Mouse (Mus musculus): ENCODE measurements at regions not wholly inside any gene's neighbourhood (a gene's known extent, or its start where the extent isn't known, plus 50 kb on each side); places are given as distances from the start of the nearest gene placed in this dataset.

GRCm38 (mm10) chrX:13360436-13360835 lies 79.7 kb downstream of the Ddx3x start:
- no peak for ATAC-seq (ENCODE audit: low FRiP score)
- 91% methylated on average over 5 of the region's 5 CpGs for WGBS

GRCm38 (mm10) chrX:13370319-13370718 lies 89.5 kb downstream of the Ddx3x start:
- DNase-seq (ENCODE audit: low spot score) (no peak), ATAC-seq (ENCODE audit: low FRiP score) (no peak)
- Histone ChIP-seq H3K36me3 (replicated peaks; ENCODE audit: control insufficient read depth, insufficient read depth) (no peaks in the 10 kb centered on the region), H3K4me2 (replicated peaks) (no peak overlapping the region), H3K27me3 (ENCODE audit: control insufficient read depth, insufficient read depth, low read length) (peaks cover 6% of the 10 kb centered on the region; the same call in 1 of the 2 replicates), H3K9me3 (ENCODE audit: control insufficient read depth, low read length) (no peaks in the 10 kb centered on the region), H3K4me3 (replicated peaks; ENCODE audit: low read length) (no peak overlapping the region), H3K4me1 (replicated peaks; ENCODE audit: control insufficient read depth, insufficient read depth, low read length) (no peaks in the 10 kb centered on the region), H3K27ac (no peak overlapping the region), H3K9ac (no peak overlapping the region)
- WGBS = 85% methylated on average over 4 of the region's 4 CpGs

More at GRCm38 (mm10) chrX:13360436-13360835, 79.7 kb downstream of the Ddx3x start:
- Histone ChIP-seq H3K27ac (no peak overlapping the region), H3K9ac (no peak overlapping the region), H3K36me3 (replicated peaks; ENCODE audit: control insufficient read depth, insufficient read depth) (no peaks in the 10 kb centered on the region), H3K4me2 (replicated peaks) (no peak overlapping the region), H3K4me3 (replicated peaks; ENCODE audit: low read length) (no peak overlapping the region), H3K27me3 (ENCODE audit: control insufficient read depth, insufficient read depth, low read length) (peaks cover 9% of the 10 kb centered on the region), H3K4me1 (replicated peaks; ENCODE audit: control insufficient read depth, insufficient read depth, low read length) (no peaks in the 10 kb centered on the region), H3K9me3 (ENCODE audit: control insufficient read depth, low read length) (no peaks in the 10 kb centered on the region)
- no peak for DNase-seq (ENCODE audit: low spot score)

- no peak overlapping the region for H3K27ac ChIP-seq
- no peak overlapping the region for H3K4me2 ChIP-seq (replicated peaks)
- no peaks in the 10 kb centered on the region for H3K36me3 ChIP-seq (replicated peaks; ENCODE audit: control insufficient read depth, insufficient read depth)
- no peaks in the 10 kb centered on the region for H3K9me3 ChIP-seq (ENCODE audit: control insufficient read depth, low read length)
- H3K4me3 ChIP-seq (replicated peaks; ENCODE audit: low read length) = no peak overlapping the region
- 79% methylated on average over 4 of the region's 4 CpGs for WGBS
- H3K4me1 ChIP-seq (replicated peaks; ENCODE audit: control insufficient read depth, insufficient read depth, low read length) = no peaks in the 10 kb centered on the region
- no peak overlapping the region for H3K9ac ChIP-seq
- no peak for DNase-seq (ENCODE audit: low spot score)
- H3K27me3 ChIP-seq (ENCODE audit: control insufficient read depth, insufficient read depth, low read length) = peaks cover 10% of the 10 kb centered on the region
- no peak for ATAC-seq (ENCODE audit: low FRiP score)
Measured at GRCm38 (mm10) chrX:13372752-13373151, 92.0 kb downstream of the Ddx3x start.

DNA sequence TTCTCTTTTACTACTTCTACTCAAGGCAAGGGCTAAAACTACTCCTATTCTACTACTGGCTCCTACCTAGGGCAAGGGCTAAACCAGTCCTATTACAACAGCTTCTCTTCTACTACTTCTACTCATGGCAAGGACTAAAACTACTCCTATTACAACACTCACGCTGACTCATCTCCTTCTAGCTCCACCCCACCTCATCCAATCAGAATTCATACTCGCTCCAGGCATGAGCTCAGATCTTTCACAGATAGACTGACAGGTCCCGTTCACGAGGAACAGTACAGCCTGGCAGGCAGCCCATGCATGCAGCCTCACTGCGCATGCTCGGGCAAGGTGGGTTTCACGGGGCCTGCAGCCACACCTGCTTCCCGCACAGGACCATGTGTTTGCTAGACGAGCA lies 79.6 kb upstream of the Nyx start:
- H3K9me3 ChIP-seq (ENCODE audit: control insufficient read depth, low read length) = no peaks in the 10 kb centered on the region; the same call in 1 of the 2 replicates
- ATAC-seq (ENCODE audit: low FRiP score) = no peak
- H3K9ac ChIP-seq = no peak overlapping the region
- DNase-seq (ENCODE audit: low spot score) = no peak
- H3K4me1 ChIP-seq (replicated peaks; ENCODE audit: control insufficient read depth, insufficient read depth, low read length) = no peaks in the 10 kb centered on the region
- H3K4me2 ChIP-seq (replicated peaks) = no peak overlapping the region
- no peak overlapping the region for H3K4me3 ChIP-seq (replicated peaks; ENCODE audit: low read length)
- no peaks in the 10 kb centered on the region for H3K36me3 ChIP-seq (replicated peaks; ENCODE audit: control insufficient read depth, insufficient read depth)
- H3K27me3 ChIP-seq (ENCODE audit: control insufficient read depth, insufficient read depth, low read length) = no peaks in the 10 kb centered on the region
- H3K27ac ChIP-seq = no peak overlapping the region
- 91% methylated on average over 9 of the region's 9 CpGs for WGBS

GRCm38 (mm10) chrX:13398466-13398865 lies 67.4 kb upstream of the Nyx start:
- ATAC-seq (ENCODE audit: low FRiP score) (no peak), DNase-seq (ENCODE audit: low spot score) (no peak)
- no peaks in the 10 kb centered on the region for H3K9me3 ChIP-seq (ENCODE audit: control insufficient read depth, low read length)
- H3K9ac ChIP-seq = no peak overlapping the region
- no peak overlapping the region for H3K4me3 ChIP-seq (replicated peaks; ENCODE audit: low read length)
- H3K4me1 ChIP-seq (replicated peaks; ENCODE audit: control insufficient read depth, insufficient read depth, low read length) = no peaks in the 10 kb centered on the region
- no peak overlapping the region for H3K4me2 ChIP-seq (replicated peaks)
- no peak overlapping the region for H3K27ac ChIP-seq
- peaks cover 3% of the 10 kb centered on the region; the same call in 1 of the 2 replicates for H3K27me3 ChIP-seq (ENCODE audit: control insufficient read depth, insufficient read depth, low read length)
- no peaks in the 10 kb centered on the region for H3K36me3 ChIP-seq (replicated peaks; ENCODE audit: control insufficient read depth, insufficient read depth)

DNA sequence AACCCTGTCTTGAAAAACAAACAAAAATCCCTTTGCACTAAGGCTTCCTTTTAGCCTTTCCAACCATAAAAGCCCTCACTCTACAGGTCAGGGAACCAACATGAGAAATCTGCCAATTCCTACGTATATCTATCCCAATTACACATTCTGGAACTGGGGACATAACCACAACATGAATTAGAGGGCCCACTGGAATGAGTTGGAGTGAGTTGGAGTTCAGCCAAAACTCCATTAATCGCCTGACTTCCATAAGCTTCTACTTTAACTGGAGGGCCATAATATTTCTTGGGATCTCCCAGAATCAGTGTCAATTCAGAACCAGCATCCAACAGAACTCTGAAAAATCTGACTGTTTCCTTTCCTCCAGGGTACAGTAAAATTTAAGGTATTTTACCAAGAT lies 53.2 kb upstream of the Nyx start:
- peaks cover 4% of the 10 kb centered on the region; the same call in 1 of the 2 replicates for H3K27me3 ChIP-seq (ENCODE audit: control insufficient read depth, insufficient read depth, low read length)
- ATAC-seq (ENCODE audit: low FRiP score) = no peak
- H3K27ac ChIP-seq = no peak overlapping the region
- WGBS = 73% methylated on average over 2 of the region's 2 CpGs
- no peak overlapping the region for H3K4me2 ChIP-seq (replicated peaks)
- no peaks in the 10 kb centered on the region for H3K36me3 ChIP-seq (replicated peaks; ENCODE audit: control insufficient read depth, insufficient read depth)
- no peak for DNase-seq (ENCODE audit: low spot score)
- no peaks in the 10 kb centered on the region for H3K4me1 ChIP-seq (replicated peaks; ENCODE audit: control insufficient read depth, insufficient read depth, low read length)
- H3K4me3 ChIP-seq (replicated peaks; ENCODE audit: low read length) = no peak overlapping the region
- H3K9ac ChIP-seq = no peak overlapping the region
- H3K9me3 ChIP-seq (ENCODE audit: control insufficient read depth, low read length) = no peaks in the 10 kb centered on the region

DNA sequence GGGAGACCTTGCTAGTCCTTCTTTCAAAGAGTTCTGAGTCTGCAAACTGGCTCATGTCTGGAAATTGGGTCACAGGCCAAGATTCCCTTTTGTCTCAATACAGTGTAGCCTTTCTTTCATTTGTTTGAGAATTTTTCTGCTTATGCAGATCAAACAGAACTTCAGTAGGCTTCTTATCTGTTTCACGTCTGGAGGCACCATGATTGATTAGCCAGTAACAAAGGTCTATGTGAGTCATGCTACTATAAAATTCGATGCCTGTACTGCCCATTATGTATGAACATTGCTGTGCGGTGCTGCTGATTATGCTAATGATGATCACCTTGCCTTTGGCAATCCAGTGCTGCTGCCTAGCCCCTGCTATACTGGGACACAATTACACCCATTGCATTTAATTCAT lies 52.8 kb upstream of the Nyx start:
- H3K27ac ChIP-seq = no peak overlapping the region
- H3K9me3 ChIP-seq (ENCODE audit: control insufficient read depth, low read length) = no peaks in the 10 kb centered on the region
- no peak overlapping the region for H3K4me2 ChIP-seq (replicated peaks)
- no peak overlapping the region for H3K4me3 ChIP-seq (replicated peaks; ENCODE audit: low read length)
- ATAC-seq (ENCODE audit: low FRiP score) = no peak
- no peak for DNase-seq (ENCODE audit: low spot score)
- H3K4me1 ChIP-seq (replicated peaks; ENCODE audit: control insufficient read depth, insufficient read depth, low read length) = no peaks in the 10 kb centered on the region
- WGBS = 48% methylated on average over 3 of the region's 3 CpGs
- no peaks in the 10 kb centered on the region for H3K36me3 ChIP-seq (replicated peaks; ENCODE audit: control insufficient read depth, insufficient read depth)
- peaks cover 6% of the 10 kb centered on the region; the same call in 1 of the 2 replicates for H3K27me3 ChIP-seq (ENCODE audit: control insufficient read depth, insufficient read depth, low read length)
- H3K9ac ChIP-seq = no peak overlapping the region
